Mouse (Mus musculus): ENCODE results near the gene Nup62.

The Nup62 gene

DNA sequence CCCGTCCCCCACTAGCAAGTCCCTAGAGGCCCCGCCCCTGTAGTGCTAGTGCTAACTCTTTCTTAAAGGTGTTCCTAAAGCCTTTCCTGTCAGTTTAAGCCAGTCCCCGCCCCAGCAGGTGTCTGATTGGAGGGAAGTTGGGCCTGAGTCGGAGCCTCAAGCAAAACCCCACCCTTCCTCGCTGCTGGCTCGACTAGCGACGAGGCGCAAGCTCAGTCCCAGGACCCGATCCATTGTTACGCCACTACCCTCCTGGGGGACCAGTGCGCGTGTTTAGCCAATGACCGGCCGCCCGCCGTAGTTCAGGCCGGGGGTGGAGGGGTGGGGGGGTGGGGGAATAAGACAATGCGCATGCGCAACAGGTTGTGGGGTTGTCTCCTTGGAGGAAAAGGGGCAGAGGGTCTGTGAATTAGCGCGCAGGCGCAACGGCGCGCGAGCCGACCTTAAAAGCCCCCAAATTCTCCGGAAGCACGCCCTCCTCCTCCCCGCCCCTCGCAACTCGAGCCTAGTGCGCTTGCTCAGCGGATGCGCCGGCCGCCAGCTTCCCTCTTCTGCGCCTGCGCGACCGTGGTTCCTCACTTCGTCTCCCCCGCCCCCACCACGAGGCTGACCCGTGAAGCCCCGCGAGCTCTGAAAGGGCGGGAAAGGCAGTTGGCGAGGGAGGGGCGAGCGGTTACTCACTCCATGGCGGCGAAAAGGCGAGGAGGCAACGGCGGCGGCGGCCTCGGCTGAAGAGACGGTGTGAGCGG is at the start of gene Nup62, which contains the start of gene Il4i1:
Gene Nup62, plus strand, starts transcription at position 368 of the 749 bp plus-strand sequence.
Gene Il4i1, plus strand, starts transcription at position 667 of the 749 bp plus-strand sequence.
- DNase-seq (ENCODE audit: low spot score in 2 of 2), result peak; percentile 99

DNA sequence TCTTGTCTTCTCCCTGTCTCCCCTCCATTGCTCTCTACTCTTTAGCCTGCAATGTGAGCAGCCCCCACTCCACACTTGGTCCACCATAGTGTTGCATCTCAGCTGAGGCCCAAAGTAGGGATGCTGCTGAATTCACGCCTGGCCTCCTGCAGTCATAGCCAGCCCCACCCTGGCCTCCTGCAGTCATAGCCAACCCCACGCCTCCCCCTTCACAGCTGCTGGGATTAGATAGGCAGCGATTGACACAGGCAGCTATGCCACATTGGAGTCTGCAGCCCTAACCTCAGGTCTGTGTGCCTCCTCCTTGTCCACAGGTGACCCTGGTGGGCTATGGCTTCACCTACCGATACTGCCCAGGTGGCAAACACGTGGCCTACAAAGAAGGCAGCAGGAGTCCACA is 47.8 kb upstream of the Nup62 start:
- DNase-seq (ENCODE audit: low spot score in 2 of 2), result no peak

DNA sequence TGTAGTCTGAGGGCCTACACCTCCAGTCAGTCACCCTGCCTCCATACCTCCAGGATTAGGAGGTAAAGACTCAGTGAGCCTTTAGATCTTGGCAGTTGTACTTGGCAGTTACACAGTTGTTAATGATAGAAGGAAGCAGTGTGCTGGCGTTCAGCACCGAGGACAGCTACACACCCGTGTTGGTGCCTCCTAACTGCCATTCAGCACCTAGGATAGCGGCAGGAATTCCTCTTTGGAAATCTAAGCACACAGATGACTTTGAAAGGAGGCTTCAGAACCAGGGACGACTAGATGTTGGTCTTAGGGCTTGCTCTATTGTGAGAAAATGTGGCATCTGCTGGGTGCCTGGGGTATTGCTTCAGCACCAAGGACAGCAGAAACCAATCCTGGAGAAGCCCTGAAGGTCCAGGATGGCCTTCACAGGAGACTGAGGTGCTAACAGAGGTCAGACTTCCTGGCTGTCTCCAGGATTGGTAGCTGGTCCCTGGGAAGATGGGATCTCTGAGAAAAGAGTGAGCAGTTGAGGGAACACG is 45.8 kb upstream of the Nup62 start:
- peak; percentile 5 to 37 for DNase-seq (ENCODE audit: low spot score in 2 of 2)

DNA sequence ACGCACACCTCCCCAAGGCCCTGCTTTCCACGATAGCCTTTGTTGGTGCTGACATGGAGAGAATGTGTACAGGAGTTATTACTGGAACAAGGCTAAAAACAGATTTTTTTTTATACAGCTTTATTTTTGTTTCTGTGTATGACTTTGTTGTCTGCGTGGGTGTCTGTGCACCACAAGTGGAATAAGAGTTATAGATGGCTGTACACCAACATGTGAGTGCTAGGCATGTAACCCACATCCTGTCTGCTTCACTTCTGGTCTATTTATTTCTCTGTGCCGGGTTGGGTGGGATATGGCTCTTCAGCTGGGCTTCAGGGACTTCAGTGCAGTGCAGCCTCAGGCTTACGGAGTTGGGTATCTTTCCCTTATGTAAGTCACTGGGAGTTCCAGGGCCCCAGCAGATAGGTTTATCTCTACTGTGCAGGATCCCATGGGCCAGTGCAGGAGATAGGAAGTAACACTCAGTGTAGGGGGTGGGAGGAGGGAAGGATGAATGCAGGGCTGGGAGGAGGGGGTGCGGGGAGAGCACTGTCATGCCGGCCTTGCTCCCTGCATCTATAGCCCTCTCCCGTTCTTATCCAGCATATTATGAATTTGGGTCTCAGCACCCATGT is 43.2 kb upstream of the Nup62 start:
- DNase-seq (ENCODE audit: low spot score in 2 of 2), result no peak

DNA sequence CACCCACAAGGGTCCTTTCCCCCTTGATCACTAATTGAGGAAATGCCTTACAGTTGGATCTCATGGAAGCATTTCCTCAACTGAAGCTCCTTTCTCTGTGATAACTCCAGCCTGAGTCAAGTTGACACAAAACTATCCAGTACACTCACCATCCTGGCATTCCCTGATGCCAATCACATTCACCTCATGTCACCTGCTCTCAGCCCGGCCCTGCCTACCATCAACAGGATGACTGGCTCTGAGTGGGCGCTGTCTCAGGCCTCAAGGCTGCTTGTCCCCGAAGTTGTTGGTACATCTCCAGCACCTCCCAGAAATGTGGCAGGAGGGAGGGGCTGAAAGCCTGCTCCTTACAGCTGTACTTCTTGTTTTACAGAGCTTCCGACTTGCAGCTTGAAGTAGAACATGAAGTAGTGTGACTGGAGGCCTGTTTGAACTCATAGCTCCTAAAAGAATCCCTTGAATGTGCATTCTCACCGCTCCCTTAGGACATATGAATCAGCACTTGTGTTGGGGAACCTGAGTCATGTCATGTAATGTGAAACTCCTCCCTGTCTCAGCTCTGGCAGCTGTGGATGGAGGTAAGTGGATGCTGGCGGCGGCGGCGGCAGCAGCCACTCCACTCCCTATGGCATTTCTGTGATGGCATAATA is 38.9 kb upstream of the Nup62 start:
- DNase-seq (ENCODE audit: low spot score in 2 of 2), result no peak

DNA sequence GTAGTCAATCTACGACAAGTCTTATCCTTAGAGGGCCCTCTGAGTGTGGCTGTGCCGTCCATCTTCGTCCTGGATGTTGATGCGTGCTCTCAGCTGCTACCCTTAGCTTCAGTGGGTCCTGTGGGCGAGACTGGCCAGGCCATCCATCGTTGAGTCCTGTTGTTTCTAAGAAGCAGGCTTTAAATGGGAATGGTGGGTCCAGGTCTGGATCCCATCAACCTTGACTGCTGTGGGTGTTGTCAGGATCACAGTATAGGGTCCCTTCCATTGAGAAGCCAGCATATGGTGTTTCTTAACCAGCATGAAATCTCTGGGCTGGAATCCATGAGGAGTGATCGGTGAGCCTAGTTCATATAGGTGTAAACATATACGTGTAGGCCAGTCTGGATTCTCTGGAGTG is 35.8 kb upstream of the Nup62 start:
- DNase-seq (ENCODE audit: low spot score in 2 of 2), result no peak

DNA sequence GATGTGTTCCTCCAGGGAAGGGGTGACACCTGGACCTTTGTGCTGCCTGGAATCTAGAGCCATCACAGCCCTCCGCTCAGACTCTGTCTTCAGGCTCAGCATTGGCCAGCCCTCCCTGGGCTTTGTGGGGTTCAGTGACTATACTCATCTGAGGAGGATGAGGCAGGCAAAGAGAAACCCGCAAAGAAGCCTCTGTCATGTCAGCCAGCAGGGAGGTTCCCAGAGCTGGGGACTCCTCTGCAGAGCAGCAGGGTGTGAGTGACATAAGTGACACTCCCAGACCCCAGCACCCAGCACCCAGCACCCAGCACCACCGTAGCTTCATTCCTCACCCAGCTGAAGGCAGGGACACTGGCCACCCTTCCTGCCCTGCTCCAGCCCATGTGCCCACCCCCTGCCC is 26.4 kb upstream of the Nup62 start:
- DNase-seq (ENCODE audit: low spot score in 2 of 2), result no peak

DNA sequence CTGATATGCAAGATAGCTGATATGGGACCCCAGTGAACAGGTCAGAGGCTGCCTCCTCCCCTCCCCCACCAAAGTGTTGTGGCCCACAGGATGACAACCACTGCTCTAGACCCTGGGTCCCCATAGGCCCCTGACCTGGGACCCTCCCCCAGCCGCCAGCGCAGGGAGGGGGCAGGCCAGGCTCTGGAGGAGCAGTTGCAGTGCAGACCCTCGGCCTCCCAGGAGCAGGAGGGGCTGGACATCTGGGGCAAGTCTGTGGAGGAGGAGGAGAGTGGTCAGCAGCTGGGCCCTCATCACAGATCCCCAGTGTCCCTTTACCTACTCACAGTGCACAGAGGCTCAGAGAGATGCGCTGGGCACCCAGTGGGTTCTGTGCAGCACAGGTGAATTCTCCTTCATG is 25.8 kb upstream of the Nup62 start:
- DNase-seq (ENCODE audit: low spot score in 2 of 2), result no peak

DNA sequence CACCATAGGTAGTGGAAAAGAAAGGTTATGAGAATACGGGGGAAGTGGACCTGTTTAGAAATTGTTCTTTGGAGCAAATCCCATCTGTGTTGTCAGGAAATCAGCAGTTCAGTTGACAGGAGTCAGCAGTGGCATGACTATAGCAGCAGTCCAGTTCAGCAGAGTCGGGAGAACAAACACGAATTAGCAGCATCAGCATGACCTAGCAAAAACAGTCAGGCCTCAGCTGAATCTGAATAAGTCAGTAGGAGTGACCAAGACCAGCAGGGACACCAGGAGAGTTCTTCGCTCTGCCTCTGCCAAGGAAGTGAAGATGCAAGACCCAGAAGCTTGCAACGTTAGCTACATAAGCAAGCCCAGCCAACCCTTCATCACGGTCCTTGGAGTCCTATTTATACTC is 23.1 kb upstream of the Nup62 start:
- DNase-seq (ENCODE audit: low spot score in 2 of 2), result no peak

DNA sequence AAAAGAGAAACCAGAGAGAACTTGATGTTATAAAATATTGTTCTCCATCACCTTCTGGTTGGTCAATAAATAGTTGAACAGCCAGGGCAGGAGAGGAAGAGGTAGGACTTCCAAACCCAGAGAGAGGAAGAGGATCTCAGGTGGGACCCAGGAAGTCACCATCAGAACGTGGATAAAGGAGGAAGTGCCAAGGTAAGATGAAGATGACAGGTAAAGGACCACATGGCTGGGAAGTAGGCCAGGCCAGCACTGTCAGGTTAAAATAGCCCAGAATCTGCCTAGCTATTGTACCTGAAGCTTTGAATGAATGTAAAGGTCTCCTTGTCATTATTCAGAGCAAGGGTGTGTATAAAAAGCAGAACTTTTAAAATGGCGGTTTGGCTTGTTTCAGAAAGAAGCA is 7.0 kb upstream of the Nup62 start:
- no peak for DNase-seq (ENCODE audit: low spot score in 2 of 2)

DNA sequence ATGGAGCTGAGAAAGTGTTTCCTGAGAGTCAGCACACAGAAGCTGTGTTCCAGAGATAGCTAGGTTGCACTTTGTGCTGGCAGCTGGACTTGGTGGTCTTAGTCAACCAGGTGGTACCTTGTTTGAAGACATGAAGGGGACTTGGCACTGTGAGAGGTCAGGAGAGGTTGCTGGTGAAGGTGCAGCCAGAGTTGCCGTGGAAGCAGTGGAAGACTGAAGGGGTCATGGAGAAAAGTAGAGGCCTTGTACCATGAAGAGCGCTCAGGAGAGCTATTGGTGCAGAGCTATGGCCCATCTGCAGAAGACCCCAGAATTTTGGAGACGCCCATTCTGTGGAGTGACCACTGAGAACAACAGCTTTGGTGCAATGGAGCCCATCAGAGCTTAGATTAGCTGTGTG is 6.4 kb upstream of the Nup62 start:
- DNase-seq (ENCODE audit: low spot score in 2 of 2), result no peak

DNA sequence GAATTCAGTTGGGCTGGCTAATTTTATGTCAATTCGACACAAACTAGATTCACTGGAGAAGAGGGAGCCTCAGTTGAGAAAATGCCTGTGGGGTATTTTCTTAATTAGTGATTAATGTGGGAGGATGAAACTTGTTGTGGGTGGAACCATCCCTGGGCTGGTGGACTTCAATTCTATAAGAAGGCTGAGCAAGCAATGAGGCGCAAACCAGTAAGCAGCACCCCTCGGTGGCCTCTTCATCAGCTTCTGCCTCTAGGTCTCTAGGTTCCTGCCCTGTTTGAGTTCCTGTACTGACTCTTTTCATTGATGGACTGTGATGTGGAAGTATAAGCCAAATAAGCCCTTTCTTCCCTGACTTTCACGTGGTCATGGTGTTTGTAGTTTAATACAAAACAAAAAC is 5.5 kb upstream of the Nup62 start:
- DNase-seq (ENCODE audit: low spot score in 2 of 2), result no peak

DNA sequence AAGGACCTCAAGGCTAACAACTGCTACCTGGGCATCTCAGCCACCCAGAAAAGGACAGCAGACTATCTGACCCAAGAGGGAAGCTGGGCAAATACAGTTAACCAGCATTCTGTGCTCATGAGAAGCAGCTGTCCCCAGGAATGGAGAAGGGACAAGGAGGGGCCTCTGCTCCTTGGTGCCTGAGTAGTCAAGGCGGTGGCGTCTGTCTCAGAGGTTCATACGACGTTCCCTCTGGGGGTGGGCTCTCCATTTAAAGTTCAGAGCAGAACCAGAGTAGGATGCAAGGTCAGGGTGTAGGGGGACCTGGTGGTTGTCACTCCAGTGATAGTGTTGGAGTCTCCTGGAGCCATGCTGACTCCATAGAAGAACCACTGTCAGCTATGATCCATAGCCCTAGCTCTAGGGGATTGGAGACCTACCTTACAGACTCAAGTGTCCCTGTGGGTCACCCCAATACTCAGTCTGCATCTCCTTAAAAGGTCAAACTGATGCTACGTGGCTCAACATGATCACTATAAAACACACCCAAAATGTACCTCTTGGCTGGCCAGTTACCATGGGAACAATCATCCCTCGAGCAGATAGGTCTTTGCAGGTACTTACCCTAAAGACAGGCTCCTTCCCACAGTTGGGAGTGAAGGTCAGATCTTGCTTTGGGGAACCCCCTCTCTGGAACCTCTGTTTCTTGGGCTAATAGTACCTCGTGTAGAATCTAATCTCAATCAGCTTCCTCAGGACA is 4.9 kb upstream of the Nup62 start:
- no peak for DNase-seq (ENCODE audit: low spot score in 2 of 2)

DNA sequence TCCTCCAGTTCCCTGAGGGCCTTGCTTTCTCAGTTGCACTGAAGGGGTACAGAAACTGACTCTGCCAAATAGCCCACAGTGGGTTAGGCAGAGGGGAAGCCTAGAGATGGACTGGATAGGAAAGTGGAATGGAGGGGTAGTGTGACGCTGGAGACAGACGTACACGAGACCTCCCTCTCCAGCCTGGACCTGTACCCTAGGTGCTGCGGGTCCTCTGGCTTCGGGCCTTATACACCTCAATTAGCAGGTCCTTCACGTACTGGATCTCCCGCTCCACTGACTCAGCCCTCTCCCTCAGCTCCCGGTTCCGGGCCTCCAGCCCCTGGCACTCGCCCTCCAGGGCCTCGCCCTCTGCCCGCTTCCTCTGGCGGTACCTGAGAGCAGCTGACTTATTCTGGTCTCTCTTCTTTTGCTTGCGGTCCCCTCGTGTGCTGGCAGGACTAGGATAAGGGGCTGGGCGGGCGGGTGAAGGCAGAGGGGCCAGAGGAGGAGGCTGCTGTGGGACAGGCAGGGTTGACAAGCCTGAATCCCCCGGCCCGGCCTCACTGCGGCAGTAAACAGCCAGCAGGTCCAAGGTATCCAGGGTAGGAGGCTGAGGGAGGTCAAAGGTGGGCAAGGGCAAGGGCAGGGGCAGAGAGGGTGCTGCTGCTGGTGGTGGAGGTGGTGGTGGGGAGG is 3.1 kb upstream of the Nup62 start:
- DNase-seq (ENCODE audit: low spot score in 2 of 2), result no peak

DNA sequence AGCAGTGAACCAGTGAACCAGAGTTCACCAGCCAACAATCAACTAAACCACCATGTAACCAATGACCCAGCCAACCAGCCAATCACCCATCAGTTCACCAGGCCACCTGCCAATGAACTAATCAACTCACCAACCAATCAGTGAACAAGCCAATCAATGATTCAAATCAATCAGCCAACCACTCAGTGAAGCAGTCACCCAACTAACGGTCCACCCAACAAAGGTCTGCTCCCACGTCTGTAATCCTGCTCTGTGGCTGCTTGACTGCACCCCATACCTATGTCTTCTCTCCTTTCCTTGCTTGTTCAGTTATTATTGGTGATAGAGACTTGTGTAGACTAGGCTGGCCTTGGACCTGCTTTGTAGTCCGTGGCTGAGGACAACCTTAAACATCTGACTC is 1.9 kb upstream of the Nup62 start:
- DNase-seq (ENCODE audit: low spot score in 2 of 2), result no peak

DNA sequence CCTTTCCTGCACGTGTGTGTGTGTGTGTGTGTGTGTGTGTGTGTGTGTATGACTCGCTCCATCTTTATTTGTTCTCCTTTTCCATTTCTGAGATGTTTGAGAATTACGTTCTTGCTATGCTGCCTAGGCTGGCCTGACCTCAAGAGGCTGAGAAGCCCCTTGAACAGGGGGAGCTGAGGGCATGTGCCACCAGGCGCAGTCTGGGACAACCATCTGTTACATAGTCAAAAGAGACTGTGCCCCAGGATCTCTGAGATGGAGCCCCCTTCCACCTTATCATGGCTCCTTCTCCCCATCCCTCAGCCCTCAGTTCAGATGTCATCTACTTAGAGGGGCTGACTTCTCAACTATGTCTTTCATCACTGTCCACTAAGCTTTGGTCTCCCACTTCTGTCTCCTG is 1.5 kb upstream of the Nup62 start:
- DNase-seq (ENCODE audit: low spot score in 2 of 2), result no peak

DNA sequence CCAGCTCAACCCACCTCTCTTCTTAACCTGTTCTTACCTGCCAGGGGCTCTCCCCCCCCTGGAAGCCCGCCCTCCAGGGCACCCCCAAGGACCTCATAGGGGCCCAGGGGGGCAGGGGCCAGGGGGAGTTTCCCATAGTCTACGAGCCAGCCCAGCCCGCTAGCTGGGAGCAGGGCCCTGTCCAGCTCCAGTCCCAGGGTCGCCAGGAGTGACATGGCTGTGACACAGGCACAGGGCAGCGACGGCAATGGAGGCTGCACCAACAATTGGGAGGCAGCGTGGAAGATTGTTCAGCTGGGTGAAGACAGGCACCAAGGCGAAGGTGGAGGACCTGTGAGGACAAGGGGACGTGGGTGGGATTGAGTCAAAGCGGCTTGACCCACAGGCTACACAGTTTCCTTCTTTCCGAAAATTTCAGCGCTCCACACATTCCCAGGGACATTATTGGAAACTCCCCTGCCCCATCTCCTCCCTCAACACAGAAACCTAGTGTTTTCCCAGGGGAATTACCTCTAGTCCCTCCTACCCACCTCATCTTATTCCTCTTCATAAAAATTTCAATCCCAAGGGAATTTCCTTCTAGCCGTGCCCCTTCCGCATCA is 835 bp upstream of the Nup62 start:
- peak in 1 of 2 experiments; percentile 13 for DNase-seq (ENCODE audit: low spot score in 2 of 2)

DNA sequence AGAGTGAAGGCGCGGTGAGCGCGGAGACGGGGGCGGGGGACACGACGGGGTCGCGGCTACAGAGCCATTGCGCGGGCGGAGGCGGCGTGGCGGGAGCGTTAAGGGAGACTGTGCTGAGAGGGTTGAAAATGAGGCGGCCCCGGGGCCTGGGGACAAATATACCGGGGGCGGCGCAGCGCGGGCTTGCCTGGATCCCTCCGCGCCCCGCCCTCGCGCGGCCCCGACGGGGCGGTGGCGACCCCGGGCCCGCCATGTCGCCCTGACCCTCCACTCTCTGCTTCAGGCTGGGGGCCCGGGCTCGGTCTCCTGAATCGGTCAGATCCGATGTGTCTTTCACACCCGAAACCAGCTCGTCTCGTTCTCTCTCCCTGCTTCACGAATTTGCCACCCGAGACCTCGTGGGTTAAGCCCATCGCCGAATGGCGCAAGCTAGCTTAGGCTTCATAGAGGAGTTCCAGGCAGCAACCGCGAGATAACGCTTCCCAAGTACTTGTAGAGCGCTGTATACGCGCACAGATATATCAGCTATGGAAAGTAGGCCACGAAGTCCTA is 658 bp downstream of the Nup62 start, which contains the start of gene Atf5:
Gene Atf5, minus strand, starts transcription at position 189 of the 552 bp plus-strand sequence.
- peak in 1 of 2 experiments; percentile 64 for DNase-seq (ENCODE audit: low spot score in 2 of 2)

DNA sequence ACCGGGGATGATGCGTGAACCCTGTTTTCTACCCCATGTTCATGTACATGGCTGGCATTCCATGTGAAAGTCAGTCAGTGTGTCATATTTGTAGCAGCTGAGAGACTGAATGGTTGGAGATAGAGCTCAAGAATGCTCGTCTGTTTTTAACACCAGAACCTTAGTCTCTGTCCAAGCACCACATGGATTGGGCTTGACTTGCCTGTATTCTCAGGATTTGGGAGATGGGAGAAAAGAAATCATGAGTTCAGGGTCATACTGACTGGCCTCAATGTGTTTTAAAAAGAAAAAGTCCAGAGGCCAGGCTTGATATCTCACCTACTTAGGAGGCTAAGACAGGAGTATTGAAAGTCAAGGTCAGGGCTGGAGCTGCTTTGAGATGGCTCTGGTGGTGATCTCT is 1.6 kb downstream of the Nup62 start:
- peak in 1 of 2 experiments; percentile 4 for DNase-seq (ENCODE audit: low spot score in 2 of 2)

DNA sequence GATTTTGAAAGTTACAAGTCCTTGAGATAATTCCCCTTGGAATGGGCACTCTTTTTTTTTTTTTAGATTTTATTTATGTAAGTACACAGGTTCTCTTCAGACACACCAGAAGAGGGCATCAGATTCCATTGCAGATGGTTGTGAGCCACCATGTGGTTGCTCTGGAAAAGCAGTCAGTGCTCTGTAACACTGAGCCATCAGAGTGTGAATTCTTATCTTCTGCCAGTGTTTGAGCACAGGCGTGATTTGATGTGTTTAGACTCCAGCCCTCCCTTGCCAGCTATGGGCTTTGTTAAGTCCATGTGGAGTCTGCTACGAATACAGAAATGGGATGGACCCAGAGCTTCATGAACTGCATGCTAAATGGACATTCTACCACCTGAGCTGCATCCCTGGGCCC is 2.3 kb downstream of the Nup62 start:
- DNase-seq (ENCODE audit: low spot score in 2 of 2), result no peak
